Mouse (Mus musculus) embryonic facial prominence, embryonic 14.5 days (tissue): Measurements from ENCODE around the gene Isca1. TPM values are rescaled to one million over a fixed set of nuclear protein-coding genes. Genes with fewer than 3 reads are reported as not detected.
"Not testable (repeated sequence)": the region's sequence is repeated elsewhere in the genome, so short reads cannot be mapped to it uniquely, and the experiment has no call there.

ENCODE experiments used
- ATAC-seq: fragments of 200-750 bp; cut with Nextera tagmentation; 2 replicates; pipeline ENCODE4 v1.8.0; 2017; ENCODE audit warnings: low read depth, moderate number of reproducible peaks, moderate TSS enrichment
- DNase-seq: peaks from one replicate; pipeline ENCODE4 v3.0.0-alpha.2; 2015; ENCODE audit warnings: low spot score
- H3K27ac ChIP-seq: fragments of 300-500 bp; sonication (generic); replicated peaks from 2 replicates; pipeline ENCODE4 v1.5.1; 2014; ENCODE audit warnings: low read depth, mild to moderate bottlenecking, low read length, moderate library complexity
- H3K27me3 ChIP-seq: fragments of 300-500 bp; sonication (generic); replicated peaks from 2 replicates; pipeline ENCODE4 v1.6.1; 2014; ENCODE audit warnings: low read length; ENCODE audit not compliant: control insufficient read depth, insufficient read depth
- H3K36me3 ChIP-seq: fragments of 300-500 bp; sonication (generic); 2 replicates; pipeline ENCODE4 v1.6.1; 2014; ENCODE audit warnings: low read length, mixed read lengths; ENCODE audit not compliant: control insufficient read depth, insufficient read depth
- H3K4me1 ChIP-seq: fragments of 300-500 bp; sonication (generic); 2 replicates; pipeline ENCODE4 v1.6.1; 2014; ENCODE audit warnings: antibody characterized with exemption, low read length; ENCODE audit not compliant: control insufficient read depth, insufficient read depth
- H3K4me2 ChIP-seq: fragments of 300-500 bp; sonication (generic); 2 replicates; pipeline ENCODE4 v1.6.1; 2014; ENCODE audit warnings: low read depth, mild to moderate bottlenecking, low read length, moderate library complexity, mixed read lengths
- H3K4me3 ChIP-seq: fragments of 300-500 bp; sonication (generic); 2 replicates; pipeline ENCODE4 v1.5.1; 2014; ENCODE audit warnings: low read depth, mild to moderate bottlenecking, low read length
- H3K9ac ChIP-seq: fragments of 300-500 bp; sonication (generic); 2 replicates; pipeline ENCODE4 v1.6.1; 2014; ENCODE audit warnings: low read depth, mild to moderate bottlenecking, low read length, moderate library complexity, mixed read lengths
- H3K9me3 ChIP-seq: fragments of 300-500 bp; sonication (generic); 2 replicates; pipeline ENCODE4 v1.6.1; 2016; ENCODE audit warnings: low read length; ENCODE audit not compliant: control insufficient read depth
- WGBS: fragments of 180-500 bp; shearing (Covaris S2); extraction: QIAGEN DNeasy Blood & Tissue Kit; methylation state at CpG from one replicate; pipeline ENCODE4 v1.1.7; 2014; 5-methylcytosine and 5-hydroxymethylcytosine counted together
- polyA plus RNA-seq: library from polyadenylated mRNA; unstranded; fragments of >200 nt; fragmentation: Nextera tagmentation; extraction: Ambion mirVana; gene quantifications from 2 replicates; pipeline ENCODE4 v1.2.1, GENCODE M21; 2014

Gene Isca1
- polyA plus RNA-seq, 1 experiment from 2014 or later, result 147 TPM

GRCm38 (mm10) chr13:59741096-59741495 lies 28.5 kb downstream of the Isca1 start:
- WGBS, result 76% methylated on average over 10 of the region's 11 CpGs
- DNase-seq, result no peak
- Histone ChIP-seq H3K4me3 (no peak overlapping the region), H3K9me3 (no peaks in the 10 kb centered on the region), H3K27me3 (no peaks in the 10 kb centered on the region), H3K27ac (no peak overlapping the region), H3K36me3 (no peaks in the 10 kb centered on the region), H3K9ac (no peak overlapping the region), H3K4me1 (no peaks in the 10 kb centered on the region), H3K4me2 (no peak overlapping the region)
- ATAC-seq, result no peak

- Histone ChIP-seq H3K4me3 (no peak overlapping the region), H3K4me2 (no peak overlapping the region), H3K27ac (no peak overlapping the region), H3K27me3 (no peaks in the 10 kb centered on the region), H3K4me1 (no peaks in the 10 kb centered on the region), H3K9ac (no peak overlapping the region), H3K36me3 (no peaks in the 10 kb centered on the region), H3K9me3 (no peaks in the 10 kb centered on the region)
- no peak for DNase-seq
- 85% methylated on average over 4 of the region's 4 CpGs for WGBS
- no peak for ATAC-seq
Measured at GRCm38 (mm10) chr13:59739397-59739796, 30.2 kb downstream of the Isca1 start.

- H3K4me3 ChIP-seq, result no peak overlapping the region
- ATAC-seq (no peak), DNase-seq (no peak)
- no peaks in the 10 kb centered on the region for H3K36me3 ChIP-seq
- H3K9ac ChIP-seq, result no peak overlapping the region
- H3K4me1 ChIP-seq, result no peaks in the 10 kb centered on the region
- H3K27ac ChIP-seq, result no peak overlapping the region
- no peak overlapping the region for H3K4me2 ChIP-seq
- 71% methylated on average over 2 of the region's 2 CpGs for WGBS
- no peaks in the 10 kb centered on the region for H3K9me3 ChIP-seq
- no peaks in the 10 kb centered on the region for H3K27me3 ChIP-seq
Measured at GRCm38 (mm10) chr13:59738455-59738854, 31.2 kb downstream of the Isca1 start.

GRCm38 (mm10) chr13:59735190-59735589 lies 34.4 kb downstream of the Isca1 start:
- no peaks in the 10 kb centered on the region for H3K9me3 ChIP-seq
- WGBS, result 19% methylated on average over 3 of the region's 3 CpGs
- H3K9ac ChIP-seq, result no peak overlapping the region
- H3K4me3 ChIP-seq, result no peak overlapping the region
- no peaks in the 10 kb centered on the region for H3K27me3 ChIP-seq
- DNase-seq (peak; percentile 69), ATAC-seq (peak; percentile 75; the same call in 1 of the 2 replicates)
- no peak overlapping the region for H3K27ac ChIP-seq
- H3K4me1 ChIP-seq, result no peaks in the 10 kb centered on the region
- no peak overlapping the region for H3K4me2 ChIP-seq
- no peaks in the 10 kb centered on the region for H3K36me3 ChIP-seq

- not testable (repeated sequence) for H3K9ac ChIP-seq, DNase-seq, H3K9me3 ChIP-seq, H3K4me1 ChIP-seq, H3K27ac ChIP-seq, H3K4me3 ChIP-seq, H3K27me3 ChIP-seq, H3K36me3 ChIP-seq, ATAC-seq, H3K4me2 ChIP-seq
- 41% methylated on average over 5 of the region's 6 CpGs for WGBS
Measured at GRCm38 (mm10) chr13:59734347-59734746, 35.3 kb downstream of the Isca1 start.

- Histone ChIP-seq H3K9me3 (no peaks in the 10 kb centered on the region), H3K27ac (no peak overlapping the region), H3K36me3 (no peaks in the 10 kb centered on the region), H3K4me2 (no peak overlapping the region), H3K27me3 (no peaks in the 10 kb centered on the region), H3K4me3 (no peak overlapping the region), H3K9ac (no peak overlapping the region), H3K4me1 (no peaks in the 10 kb centered on the region)
- WGBS, result 90% methylated on average over 2 of the region's 4 CpGs
- DNase-seq, result no peak
- no peak for ATAC-seq
Measured at GRCm38 (mm10) chr13:59733936-59734335, 35.7 kb downstream of the Isca1 start.

GRCm38 (mm10) chr13:59731652-59732051 lies 38.0 kb downstream of the Isca1 start, which contains the start of gene Spata31d1d:
TSS of gene Spata31d1d (minus strand) at chr13:59731752.
- Histone ChIP-seq H3K36me3 (no peaks in the 10 kb centered on the region), H3K4me3 (no peak within 1 kb of the TSS), H3K27ac (no peak within 1 kb of the TSS), H3K27me3 (no peaks in the 10 kb centered on the region), H3K4me2 (no peak within 1 kb of the TSS), H3K9me3 (no peaks in the 10 kb centered on the region), H3K4me1 (no peaks in the 10 kb centered on the region), H3K9ac (no peak within 1 kb of the TSS)
- ATAC-seq (no peak), DNase-seq (no peak)
- WGBS, result 43% methylated on average over 7 of the region's 7 CpGs

GRCm38 (mm10) chr13:59728378-59729093 lies 41.1 kb downstream of the Isca1 start:
- Histone ChIP-seq H3K27ac (no peak overlapping the region), H3K9me3 (no peaks in the 10 kb centered on the region), H3K4me3 (no peak overlapping the region), H3K4me1 (0 out of 2 replicates have a peak, but pooled peaks cover 6% of the 10 kb centered on the region), H3K27me3 (no peaks in the 10 kb centered on the region), H3K9ac (no peak overlapping the region), H3K4me2 (no peak overlapping the region), H3K36me3 (no peaks in the 10 kb centered on the region)
- peak; percentile 90 for ATAC-seq
- DNase-seq, result peak; percentile 90
- 35% methylated on average over 6 of the region's 7 CpGs for WGBS
